Mouse (Mus musculus) lung, embryonic 15.5 days (tissue): ENCODE measurements around the gene Igf2bp2. TPM values are rescaled to one million over a fixed set of nuclear protein-coding genes. Genes with fewer than 3 reads are reported as not detected.

ENCODE experiments used
- ATAC-seq: fragments of 200-750 bp; cut with Nextera tagmentation; 2 replicates; pipeline ENCODE4 v1.8.0; 2017; ENCODE audit warnings: moderate number of reproducible peaks, borderline replicate concordance; ENCODE audit not compliant: low FRiP score, low TSS enrichment; ENCODE audit errors: extremely low read depth
- H3K27ac ChIP-seq: fragments of 300-500 bp; sonication (generic); 2 replicates; pipeline ENCODE4 v1.5.1; 2015; ENCODE audit warnings: moderate library complexity, mild to moderate bottlenecking, inconsistent platforms
- H3K27me3 ChIP-seq: fragments of 300-500 bp; sonication (generic); 2 replicates; pipeline ENCODE4 v1.6.1; 2015; ENCODE audit warnings: inconsistent platforms
- H3K36me3 ChIP-seq: fragments of 300-500 bp; sonication (generic); 2 replicates; pipeline ENCODE4 v1.6.1; 2015; ENCODE audit warnings: inconsistent platforms
- H3K4me1 ChIP-seq: fragments of 300-500 bp; sonication (generic); 2 replicates; pipeline ENCODE4 v1.6.1; 2015; ENCODE audit warnings: inconsistent platforms
- H3K4me2 ChIP-seq: fragments of 300-500 bp; sonication (generic); 2 replicates; pipeline ENCODE4 v1.6.1; 2015; ENCODE audit warnings: inconsistent platforms, mild to moderate bottlenecking, moderate library complexity
- H3K4me3 ChIP-seq: fragments of 300-500 bp; sonication (generic); 2 replicates; pipeline ENCODE4 v1.5.1; 2015; ENCODE audit warnings: mild to moderate bottlenecking, inconsistent platforms
- H3K9ac ChIP-seq: fragments of 300-500 bp; sonication (generic); 2 replicates; pipeline ENCODE4 v1.6.1; 2015; ENCODE audit warnings: inconsistent platforms
- H3K9me3 ChIP-seq: fragments of 300-500 bp; sonication (generic); 2 replicates; pipeline ENCODE4 v1.6.1; 2016; ENCODE audit warnings: inconsistent platforms
- WGBS: fragments of 180-500 bp; shearing (Covaris S2); methylation state at CpG from one replicate; pipeline ENCODE4 v1.1.7; 2015; 5-methylcytosine and 5-hydroxymethylcytosine counted together
- polyA plus RNA-seq: library from polyadenylated mRNA; unstranded; fragments of >200 nt; fragmentation: Nextera tagmentation; extraction: Ambion mirVana; gene quantifications from 2 replicates; pipeline ENCODE4 v1.2.1, GENCODE M21; 2015

The Igf2bp2 gene
- polyA plus RNA-seq, 1 experiment from 2014 or later = 55.8 TPM

DNA sequence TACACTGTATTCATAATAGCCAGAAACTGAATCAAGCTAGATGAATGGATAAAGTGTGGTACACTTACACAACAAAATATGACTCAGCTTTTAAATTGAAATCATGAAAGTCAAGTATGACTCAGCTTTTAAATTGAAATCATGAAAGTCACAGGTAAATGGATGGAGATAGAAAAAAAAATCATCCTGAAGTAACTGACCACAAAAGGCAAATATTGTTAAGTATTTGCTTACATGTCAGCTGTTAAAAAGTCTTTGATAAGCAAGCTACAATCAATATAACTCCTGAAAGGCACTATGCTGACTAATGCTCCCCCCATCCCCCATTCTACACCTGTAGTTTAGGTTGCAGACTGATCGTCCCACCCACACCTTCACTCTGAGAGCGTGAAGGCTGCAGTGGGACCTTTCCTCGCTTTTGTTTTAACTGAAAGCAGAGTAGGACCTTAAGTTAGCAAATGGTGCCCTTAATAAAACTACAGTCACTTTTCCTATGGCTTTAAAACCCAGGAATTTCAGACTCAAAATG, 71.8 kb downstream of the Igf2bp2 start:
- Histone ChIP-seq H3K27me3 (no peaks in the 10 kb centered on the region), H3K36me3 (0 out of 2 replicates have a peak, but pooled peaks cover 4% of the 10 kb centered on the region), H3K27ac (no peak overlapping the region), H3K9ac (no peak overlapping the region), H3K4me2 (no peak overlapping the region), H3K9me3 (no peaks in the 10 kb centered on the region), H3K4me3 (no peak overlapping the region), H3K4me1 (no peaks in the 10 kb centered on the region)
- no peak for ATAC-seq
- WGBS = 68% methylated on average over 3 of the region's 3 CpGs

DNA sequence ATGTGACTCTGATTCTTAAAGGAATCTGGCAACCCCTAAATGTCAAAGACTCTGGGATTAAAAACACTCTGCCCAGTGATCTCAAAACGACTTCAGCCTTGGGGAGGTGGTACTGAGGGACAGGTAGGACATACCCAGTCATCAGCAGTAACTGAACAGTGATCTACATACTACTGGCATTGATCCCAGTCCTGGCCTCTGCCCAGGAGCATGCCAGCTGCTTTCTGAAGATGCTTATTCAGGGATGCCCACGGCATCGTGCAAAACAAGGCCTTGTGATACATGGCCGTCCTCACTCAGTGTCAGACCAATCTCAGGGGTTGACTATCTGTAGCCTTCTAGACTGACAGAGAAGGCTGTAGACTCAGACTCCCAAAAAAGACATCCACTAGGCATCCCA, 77.7 kb downstream of the Igf2bp2 start:
- Histone ChIP-seq H3K9me3 (no peaks in the 10 kb centered on the region), H3K27me3 (no peaks in the 10 kb centered on the region), H3K9ac (no peak overlapping the region), H3K4me2 (no peak overlapping the region), H3K4me3 (no peak overlapping the region), H3K4me1 (no peaks in the 10 kb centered on the region), H3K36me3 (peaks cover 24% of the 10 kb centered on the region), H3K27ac (no peak overlapping the region)
- no peak for ATAC-seq
- WGBS = 86% methylated on average over 4 of the region's 4 CpGs

DNA sequence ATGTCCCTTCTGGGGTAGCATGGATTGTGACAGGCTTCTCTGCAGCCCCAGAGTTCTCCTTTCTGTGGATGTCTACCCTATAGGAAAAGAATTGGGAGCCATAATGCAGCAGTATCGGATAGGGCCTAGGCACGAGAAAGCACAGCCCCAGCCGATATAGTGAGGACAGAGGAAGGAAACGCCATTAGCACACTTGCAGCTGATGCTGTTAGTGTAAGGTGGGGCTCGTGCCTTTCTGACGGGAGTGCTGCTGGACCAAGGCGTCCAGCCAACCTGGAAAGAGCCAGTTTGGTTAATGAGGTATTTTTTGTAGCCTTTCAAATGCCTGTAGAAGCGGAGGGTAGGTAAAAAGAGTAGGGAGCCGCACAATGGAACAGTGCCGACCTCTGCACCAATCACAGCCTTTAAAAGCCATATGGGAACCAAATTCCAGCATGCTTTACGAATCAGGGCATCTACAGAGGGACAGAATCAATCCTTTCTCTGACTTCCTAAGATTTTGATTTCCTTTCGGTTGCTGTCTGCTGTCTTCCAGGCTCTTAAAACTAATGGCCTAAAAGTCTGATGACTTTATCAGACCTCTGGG, 82.9 kb downstream of the Igf2bp2 start:
- no peak overlapping the region for H3K4me3 ChIP-seq
- H3K9ac ChIP-seq = no peak overlapping the region
- H3K36me3 ChIP-seq = peaks cover 51% of the 10 kb centered on the region
- no peaks in the 10 kb centered on the region for H3K4me1 ChIP-seq
- no peak overlapping the region for H3K27ac ChIP-seq
- no peaks in the 10 kb centered on the region for H3K27me3 ChIP-seq
- H3K9me3 ChIP-seq = no peaks in the 10 kb centered on the region
- ATAC-seq = no peak
- WGBS = 84% methylated on average over 12 of the region's 12 CpGs
- no peak overlapping the region for H3K4me2 ChIP-seq

DNA sequence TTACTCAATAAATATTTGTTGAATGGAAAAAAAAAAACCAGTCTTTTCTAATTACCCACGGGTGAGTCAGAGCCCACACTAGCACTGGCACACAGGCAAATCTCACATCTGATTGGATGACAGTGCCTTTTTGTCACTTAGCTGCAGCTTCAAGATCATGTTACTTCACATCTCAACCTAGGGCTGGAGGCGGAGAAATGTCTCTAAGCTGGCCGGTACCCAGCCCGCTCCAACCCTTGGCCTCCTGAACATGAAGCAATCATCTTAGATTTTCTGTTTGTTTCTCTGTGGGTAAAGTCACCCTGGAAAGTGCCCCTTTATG, 86.5 kb downstream of the Igf2bp2 start:
- Histone ChIP-seq H3K27ac (no peak overlapping the region), H3K9ac (no peak overlapping the region), H3K36me3 (peaks cover 53% of the 10 kb centered on the region), H3K9me3 (no peaks in the 10 kb centered on the region), H3K4me2 (no peak overlapping the region), H3K4me1 (no peaks in the 10 kb centered on the region), H3K27me3 (no peaks in the 10 kb centered on the region), H3K4me3 (no peak overlapping the region)
- WGBS = 41% methylated on average over 4 of the region's 4 CpGs
- peak; percentile 59; the same call in 1 of the 2 replicates for ATAC-seq

DNA sequence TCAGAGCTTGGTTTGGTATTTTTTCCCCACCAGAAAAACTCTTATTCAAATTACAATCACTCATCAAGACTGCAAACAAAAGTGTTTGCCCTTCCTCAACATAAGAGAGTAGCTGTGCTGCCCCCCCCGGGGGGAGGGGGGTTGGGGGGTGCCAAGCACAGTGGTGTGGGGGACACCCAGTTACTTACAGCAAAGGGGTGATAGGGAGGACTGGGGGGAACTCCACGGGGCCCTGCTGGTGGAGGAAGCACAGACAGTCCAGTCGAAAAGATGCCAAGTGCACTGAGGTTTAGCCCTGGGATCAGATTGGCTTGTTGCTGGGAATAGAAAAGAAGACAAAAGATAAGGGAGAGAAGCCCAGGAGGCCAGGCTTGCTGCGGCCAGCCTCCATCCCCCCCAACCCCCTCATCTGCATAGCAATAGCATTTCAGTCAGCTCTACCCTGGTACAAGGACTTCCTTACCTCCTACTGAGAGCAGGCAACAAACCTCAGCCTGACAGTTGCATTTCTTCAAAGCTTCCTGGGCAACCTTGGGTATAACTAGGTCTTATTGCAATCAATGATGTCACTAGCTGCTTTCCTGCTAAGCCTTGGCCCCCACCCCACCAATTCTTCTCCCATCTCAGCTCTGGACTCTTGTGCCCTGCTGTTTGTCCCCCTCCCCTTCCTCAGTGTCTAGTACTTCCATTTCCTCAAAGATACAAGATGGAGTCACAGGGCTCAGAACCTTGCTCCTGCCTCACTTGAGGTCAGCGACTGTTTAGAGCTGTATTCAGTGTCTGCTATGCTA, 87.1 kb downstream of the Igf2bp2 start:
- H3K4me3 ChIP-seq = no peak overlapping the region
- 41% methylated on average over 5 of the region's 5 CpGs for WGBS
- no peaks in the 10 kb centered on the region for H3K9me3 ChIP-seq
- no peak overlapping the region for H3K9ac ChIP-seq
- no peak overlapping the region for H3K27ac ChIP-seq
- no peak overlapping the region for H3K4me2 ChIP-seq
- ATAC-seq = no peak
- peaks cover 47% of the 10 kb centered on the region for H3K36me3 ChIP-seq
- H3K27me3 ChIP-seq = no peaks in the 10 kb centered on the region
- no peaks in the 10 kb centered on the region for H3K4me1 ChIP-seq

DNA sequence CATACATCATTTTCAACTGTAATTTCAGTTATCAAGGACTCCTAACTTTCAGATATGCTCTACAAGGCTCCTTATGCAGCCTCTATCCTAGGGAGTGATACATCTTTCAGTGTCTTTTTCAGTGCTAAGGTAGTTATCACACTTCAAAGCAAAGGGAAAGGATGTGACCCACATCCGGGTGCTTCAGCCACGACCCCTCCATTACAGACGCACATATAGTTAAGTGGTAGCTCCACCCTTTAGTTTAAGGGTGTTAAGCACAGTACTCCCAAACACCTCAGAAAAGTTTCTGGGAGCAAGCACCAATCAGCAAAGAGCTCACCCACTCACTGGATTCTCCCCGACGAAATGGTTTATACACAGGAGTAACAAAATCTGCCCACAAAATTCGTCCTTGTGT, 88.0 kb downstream of the Igf2bp2 start:
- Histone ChIP-seq H3K36me3 (peaks cover 43% of the 10 kb centered on the region), H3K9me3 (no peaks in the 10 kb centered on the region)
- 74% methylated on average over 6 of the region's 6 CpGs for WGBS

DNA sequence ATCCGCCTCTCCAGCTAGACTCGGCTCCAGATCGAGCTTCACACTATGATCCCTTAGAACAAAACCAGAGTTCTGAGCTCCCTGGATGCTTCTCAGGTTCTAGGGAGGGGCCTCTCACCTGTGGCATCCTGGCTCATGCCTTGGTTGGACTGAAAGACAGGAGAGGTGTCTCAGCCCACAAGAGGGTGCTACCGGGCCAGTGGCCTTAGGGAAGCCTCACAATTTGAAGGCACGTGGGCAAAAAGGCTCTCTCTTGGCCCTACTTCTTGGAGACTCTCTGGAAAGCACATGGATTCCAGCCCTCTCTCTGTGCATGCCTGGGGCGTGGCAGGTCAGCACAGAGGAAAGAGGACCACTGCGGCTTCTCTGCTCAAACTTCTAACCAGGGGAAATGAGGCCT, 91.7 kb downstream of the Igf2bp2 start:
- no peak overlapping the region for H3K27ac ChIP-seq
- H3K36me3 ChIP-seq = peaks cover 43% of the 10 kb centered on the region
- no peaks in the 10 kb centered on the region for H3K4me1 ChIP-seq
- WGBS = 80% methylated on average over 7 of the region's 7 CpGs
- H3K4me2 ChIP-seq = no peak overlapping the region
- no peaks in the 10 kb centered on the region for H3K9me3 ChIP-seq
- H3K4me3 ChIP-seq = no peak overlapping the region
- H3K27me3 ChIP-seq = no peaks in the 10 kb centered on the region
- ATAC-seq = no peak
- no peak overlapping the region for H3K9ac ChIP-seq

More for the DNA sequence above, 88.0 kb downstream of the Igf2bp2 start:
- ATAC-seq = no peak
- Histone ChIP-seq H3K4me1 (no peaks in the 10 kb centered on the region), H3K9ac (no peak overlapping the region), H3K4me3 (no peak overlapping the region), H3K27me3 (no peaks in the 10 kb centered on the region), H3K27ac (no peak overlapping the region), H3K4me2 (no peak overlapping the region)

DNA sequence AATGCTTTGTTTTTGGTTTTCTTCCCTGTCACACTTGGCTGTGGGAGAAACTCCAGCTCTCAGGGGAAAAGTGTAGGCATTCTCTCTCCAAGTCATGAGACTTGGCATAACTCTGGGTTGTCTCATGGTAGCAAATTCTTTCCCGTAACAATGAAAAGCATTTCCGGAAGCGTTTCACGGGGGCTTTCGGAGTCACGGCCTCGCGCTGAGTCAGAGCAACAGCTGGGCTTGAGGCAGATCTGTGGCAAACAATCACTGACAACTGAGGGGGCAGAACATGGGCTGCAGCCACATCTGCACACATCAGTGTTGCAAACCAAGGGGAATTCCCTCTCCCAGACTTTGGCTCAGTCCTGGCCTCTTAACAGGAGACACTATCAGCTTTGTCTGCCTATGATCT, 95.7 kb downstream of the Igf2bp2 start:
- Histone ChIP-seq H3K9me3 (no peaks in the 10 kb centered on the region), H3K4me3 (no peak overlapping the region), H3K9ac (no peak overlapping the region), H3K27ac (no peak overlapping the region), H3K4me2 (no peak overlapping the region), H3K27me3 (no peaks in the 10 kb centered on the region), H3K36me3 (peaks cover 45% of the 10 kb centered on the region), H3K4me1 (no peaks in the 10 kb centered on the region)
- ATAC-seq = 0 out of 2 replicates have a peak, but pooled peaks have one; percentile 31
- WGBS = 78% methylated on average over 8 of the region's 8 CpGs

DNA sequence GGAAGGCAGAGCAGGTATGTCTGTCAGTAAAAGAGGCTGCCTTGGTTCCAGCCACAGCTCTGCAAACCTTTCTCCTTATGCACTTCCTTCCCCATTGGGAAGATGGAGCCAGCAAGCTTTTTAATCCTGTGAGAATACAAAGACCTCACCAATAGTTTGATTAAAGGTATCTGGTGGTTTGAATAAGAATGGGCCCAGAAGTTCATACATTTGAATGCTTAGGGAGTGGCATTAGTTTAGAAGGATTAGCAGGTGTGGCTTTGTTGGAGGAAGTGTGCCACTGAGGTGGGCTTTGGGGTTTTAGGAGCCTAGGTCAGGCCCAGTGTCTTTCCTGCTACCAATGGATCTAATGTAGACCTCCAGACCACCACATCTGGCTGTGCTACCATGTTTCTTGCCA, 97.6 kb downstream of the Igf2bp2 start:
- Histone ChIP-seq H3K4me3 (no peak overlapping the region), H3K27me3 (no peaks in the 10 kb centered on the region), H3K27ac (no peak overlapping the region), H3K36me3 (peaks cover 58% of the 10 kb centered on the region), H3K4me2 (no peak overlapping the region), H3K9ac (no peak overlapping the region), H3K9me3 (no peaks in the 10 kb centered on the region), H3K4me1 (no peaks in the 10 kb centered on the region)
- ATAC-seq = no peak

DNA sequence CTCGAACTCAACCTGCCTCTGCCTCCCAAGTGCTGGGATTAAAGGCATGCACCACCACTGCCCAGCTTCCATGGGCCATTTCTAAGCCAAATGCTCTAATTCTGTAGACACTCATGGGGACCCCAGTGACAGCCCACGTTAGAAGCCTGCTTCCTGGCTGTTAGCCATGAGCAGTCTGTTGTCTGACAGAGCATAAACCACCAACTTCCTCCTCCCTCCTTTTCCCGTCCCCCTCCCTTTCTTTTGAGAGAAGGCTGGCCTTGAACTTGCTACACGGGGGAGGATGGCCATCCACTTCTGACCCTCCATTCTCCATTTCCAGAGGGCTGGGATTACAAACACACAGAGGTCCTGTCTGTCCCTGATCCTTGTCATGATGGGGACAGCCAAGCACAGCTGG, 100.8 kb downstream of the Igf2bp2 start:
- H3K4me3 ChIP-seq = no peak overlapping the region
- WGBS = 60% methylated on average over 4 of the region's 4 CpGs
- no peaks in the 10 kb centered on the region for H3K27me3 ChIP-seq
- H3K36me3 ChIP-seq = peaks cover 51% of the 10 kb centered on the region
- H3K9me3 ChIP-seq = no peaks in the 10 kb centered on the region
- no peak overlapping the region; the same call in 1 of the 2 replicates for H3K27ac ChIP-seq
- H3K9ac ChIP-seq = no peak overlapping the region
- no peaks in the 10 kb centered on the region for H3K4me1 ChIP-seq
- no peak for ATAC-seq
- H3K4me2 ChIP-seq = no peak overlapping the region

DNA sequence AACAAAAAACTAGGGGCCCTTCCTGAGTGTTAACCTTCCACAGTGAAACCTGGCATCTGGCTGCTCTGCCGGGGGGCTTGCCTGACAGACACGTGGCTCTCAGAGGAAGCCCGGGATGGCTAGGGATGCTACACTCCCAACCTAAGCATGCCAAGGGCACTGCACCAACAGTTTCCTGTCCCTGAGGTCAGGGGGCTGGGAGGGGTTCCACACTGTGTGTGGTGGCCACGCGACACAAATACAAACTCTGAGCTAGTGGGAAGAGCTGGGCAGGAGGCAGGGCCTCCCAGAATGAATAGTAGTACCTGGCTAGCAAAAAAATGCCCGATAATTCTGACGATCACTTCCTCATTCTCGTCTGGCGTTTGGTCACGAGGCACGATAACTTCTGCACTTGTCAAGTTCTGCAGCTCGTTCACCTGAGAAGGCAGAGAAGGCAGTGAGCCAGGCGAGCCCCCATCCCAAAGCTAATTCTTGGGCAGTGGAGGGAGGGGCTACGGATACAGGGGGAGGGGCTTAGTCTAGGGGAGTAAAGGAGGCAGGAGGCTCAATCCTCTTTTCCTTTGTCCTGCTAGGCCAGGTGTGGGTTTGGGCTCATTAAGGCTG, 101.4 kb downstream of the Igf2bp2 start:
- H3K9me3 ChIP-seq = no peaks in the 10 kb centered on the region
- H3K27me3 ChIP-seq = no peaks in the 10 kb centered on the region
- no peaks in the 10 kb centered on the region for H3K4me1 ChIP-seq
- H3K4me2 ChIP-seq = no peak overlapping the region
- no peak overlapping the region for H3K9ac ChIP-seq
- no peak overlapping the region for H3K4me3 ChIP-seq
- H3K36me3 ChIP-seq = peaks cover 51% of the 10 kb centered on the region
- no peak overlapping the region for H3K27ac ChIP-seq
- ATAC-seq = peak; percentile 42; the same call in 1 of the 2 replicates
- 70% methylated on average over 14 of the region's 14 CpGs for WGBS

DNA sequence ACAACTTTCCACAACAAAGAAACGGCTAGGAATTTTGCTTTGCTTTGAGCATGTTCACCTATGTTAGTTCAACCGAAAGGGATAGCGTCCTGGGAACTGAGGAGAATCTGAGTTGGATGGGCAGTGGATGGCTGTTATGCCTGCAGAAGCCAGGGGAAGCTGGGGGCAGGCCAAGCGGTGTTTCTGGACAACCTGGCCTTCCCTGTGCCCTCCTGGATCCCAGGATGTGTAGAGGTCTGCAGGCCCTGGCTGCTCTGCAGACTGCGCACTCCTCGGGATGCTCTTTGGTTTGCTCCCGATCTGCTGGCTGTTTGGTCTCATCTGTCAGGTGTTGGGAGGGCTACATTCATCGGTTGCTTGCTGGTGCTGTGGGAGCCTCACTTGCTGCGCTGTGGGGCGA, 102.7 kb downstream of the Igf2bp2 start:
- Histone ChIP-seq H3K9me3 (no peaks in the 10 kb centered on the region), H3K4me1 (no peaks in the 10 kb centered on the region), H3K36me3 (peaks cover 42% of the 10 kb centered on the region; the same call in 1 of the 2 replicates), H3K4me2 (no peak overlapping the region), H3K27me3 (no peaks in the 10 kb centered on the region), H3K9ac (no peak overlapping the region), H3K27ac (no peak overlapping the region), H3K4me3 (no peak overlapping the region)
- 94% methylated on average over 10 of the region's 10 CpGs for WGBS
- no peak for ATAC-seq
